Mouse (Mus musculus): Measurements from ENCODE around the gene Prtn3. TPM values are rescaled to one million over a fixed set of nuclear protein-coding genes. Genes with fewer than 3 reads are reported as not detected.
A peak's percentile ranks its signal among the peaks of the same experiment; 100 is the strongest.

Gene Prtn3
- polyA plus RNA-seq (2016; fragmentation: Nextera tagmentation; extraction: Ambion mirVana), result 38.4 and 38.6 TPM in 2 replicates

DNA sequence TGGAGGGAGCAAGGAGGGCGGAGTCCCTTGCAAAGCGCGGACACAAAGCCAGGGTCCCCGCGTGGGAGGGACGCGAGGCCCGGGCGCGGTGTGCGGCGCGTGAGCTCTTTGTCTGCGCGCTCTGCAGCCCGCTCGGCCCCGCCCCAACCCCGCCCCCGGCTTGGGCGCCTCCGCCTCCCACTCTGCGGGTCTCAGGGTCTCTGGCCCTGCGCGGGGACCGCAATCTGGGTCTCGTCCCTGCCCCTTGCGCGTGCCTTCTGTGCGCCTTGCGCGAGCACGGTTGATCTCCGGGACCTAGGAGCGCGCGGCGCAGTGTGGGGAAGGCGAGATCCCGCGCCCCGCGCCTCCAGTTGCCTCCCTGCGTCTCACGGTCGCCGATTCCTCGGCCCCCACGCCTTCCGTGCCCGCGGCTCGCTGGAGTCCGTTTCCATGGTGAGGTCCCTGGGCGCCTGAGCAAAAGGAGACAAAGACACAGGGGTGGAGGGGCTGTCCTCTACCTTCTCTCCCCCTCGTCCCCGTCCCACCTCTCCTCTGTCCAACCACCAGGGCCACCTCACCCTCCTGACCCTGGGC, at the start of gene Prtn3, which contains the start of gene Plppr3:
Prtn3 (plus strand) TSS at position 187 of the 573 bp plus-strand sequence.
Plppr3 (minus strand) TSS at position 345 of the 573 bp plus-strand sequence.
- 0 out of 2 replicates have a peak within 1 kb of the TSS, but pooled peaks have one; percentile 2 for H3K27ac ChIP-seq
- 2% methylated on average over 54 of the region's 57 CpGs for WGBS (ENCODE audit: insufficient replicate concordance)
- no peaks in the 10 kb centered on the region for H3K9me3 ChIP-seq (replicated peaks)
- peaks cover 48% of the 10 kb centered on the region for H3K27me3 ChIP-seq (replicated peaks)
- H3K4me3 ChIP-seq, result peak within 1 kb of the TSS; percentile 56
- H3K4me2 ChIP-seq, result peak within 1 kb of the TSS; percentile 81
- peaks cover 41% of the 10 kb centered on the region for H3K4me1 ChIP-seq
- ATAC-seq, result 0 out of 2 replicates have a peak, but pooled peaks have one; percentile 5
- no peaks in the 10 kb centered on the region for H3K36me3 ChIP-seq
- peak within 1 kb of the TSS; percentile 58 for H3K9ac ChIP-seq

DNA sequence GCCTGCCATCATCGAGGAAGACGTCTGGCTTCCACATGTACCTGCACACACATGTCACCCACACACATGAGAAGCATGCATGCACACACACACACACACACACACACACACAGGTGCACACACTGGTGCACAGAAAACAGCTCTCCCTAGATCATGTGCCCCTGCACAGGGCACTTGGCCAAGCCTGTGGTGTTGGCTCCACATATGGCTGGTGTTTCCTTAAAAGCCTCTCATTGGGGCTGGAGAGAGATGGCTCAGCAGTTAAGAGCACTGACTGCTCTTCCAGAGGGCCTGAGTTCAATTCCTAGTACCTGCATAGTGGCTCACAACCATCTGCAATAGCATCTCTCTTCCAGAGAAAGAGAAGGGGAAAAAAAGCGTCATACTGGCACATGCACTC, 42.7 kb upstream of the Prtn3 start:
- Histone ChIP-seq H3K4me1 (peaks cover 6% of the 10 kb centered on the region; the same call in 1 of the 2 replicates), H3K4me2 (no peak overlapping the region), H3K36me3 (no peaks in the 10 kb centered on the region), H3K9ac (no peak overlapping the region), H3K27ac (no peak overlapping the region), H3K9me3 (replicated peaks) (no peaks in the 10 kb centered on the region), H3K4me3 (no peak overlapping the region), H3K27me3 (replicated peaks) (peaks cover 8% of the 10 kb centered on the region; the same call in 1 of the 2 replicates)
- WGBS (ENCODE audit: insufficient replicate concordance), result 82% methylated on average over 3 of the region's 3 CpGs
- ATAC-seq, result no peak

DNA sequence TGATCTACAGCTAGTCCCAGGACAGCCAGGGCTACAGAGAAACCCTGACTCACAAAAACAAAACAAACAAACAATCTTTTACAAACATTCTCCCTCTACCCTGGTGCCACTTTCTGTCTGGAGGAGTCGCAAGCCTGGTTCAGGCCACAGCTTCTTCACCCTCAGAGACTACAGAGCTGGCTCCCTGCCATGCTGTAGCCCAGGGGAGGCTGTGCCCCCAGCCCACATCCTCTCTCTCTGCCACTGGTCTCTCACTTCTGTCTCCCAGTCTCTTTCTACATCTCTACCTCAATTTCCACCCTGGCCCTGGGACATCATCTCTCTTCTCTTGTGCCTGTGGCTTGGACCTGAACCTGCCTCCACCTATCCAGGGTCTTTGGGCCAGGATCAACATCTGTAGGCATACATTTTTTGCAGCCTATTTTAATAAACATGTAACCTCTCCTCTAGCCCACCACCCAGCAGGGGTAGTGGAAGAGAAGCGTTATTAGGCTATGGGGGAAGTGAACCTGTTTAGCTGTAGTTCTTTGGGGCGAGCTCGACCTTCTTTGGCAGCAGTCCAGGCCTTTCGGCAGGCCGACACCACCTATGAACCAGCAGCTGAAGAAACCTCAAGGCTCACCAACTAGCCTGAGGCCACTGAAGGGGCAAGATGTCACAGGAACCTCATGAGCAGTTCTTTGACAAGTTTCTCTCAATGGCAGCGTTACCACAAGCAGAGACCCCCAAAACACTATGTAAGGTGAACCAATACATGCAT, 42.1 kb upstream of the Prtn3 start:
- Histone ChIP-seq H3K36me3 (no peaks in the 10 kb centered on the region), H3K9ac (no peak overlapping the region), H3K9me3 (replicated peaks) (no peaks in the 10 kb centered on the region), H3K27me3 (replicated peaks) (peaks cover 6% of the 10 kb centered on the region; the same call in 1 of the 2 replicates), H3K27ac (no peak overlapping the region), H3K4me2 (no peak overlapping the region), H3K4me3 (no peak overlapping the region), H3K4me1 (peaks cover 6% of the 10 kb centered on the region; the same call in 1 of the 2 replicates)
- WGBS (ENCODE audit: insufficient replicate concordance), result 61% methylated on average over 7 of the region's 7 CpGs
- no peak for ATAC-seq

DNA sequence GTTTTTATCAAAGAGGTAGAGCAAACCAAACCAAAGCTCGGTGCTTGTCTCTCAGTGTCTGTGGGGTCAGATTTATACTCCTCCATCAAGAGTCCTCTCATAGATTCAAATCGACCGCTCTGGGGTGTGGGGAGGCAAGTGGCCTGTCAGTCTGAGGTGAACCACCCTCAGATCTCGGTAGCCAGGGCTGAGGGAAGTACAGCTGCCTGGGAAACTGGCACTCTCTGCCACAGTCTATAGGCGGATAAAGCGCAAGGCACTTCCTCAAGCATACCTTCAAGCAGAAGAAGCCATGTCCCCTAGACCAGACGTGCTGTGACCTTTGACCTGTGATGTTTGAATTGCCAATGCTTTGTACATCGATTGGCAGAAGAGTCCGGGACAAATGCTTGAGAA, 41.5 kb upstream of the Prtn3 start:
- no peak overlapping the region for H3K27ac ChIP-seq
- 51% methylated on average over 9 of the region's 9 CpGs for WGBS (ENCODE audit: insufficient replicate concordance)
- H3K27me3 ChIP-seq (replicated peaks), result peaks cover 6% of the 10 kb centered on the region; the same call in 1 of the 2 replicates
- no peak overlapping the region for H3K4me2 ChIP-seq
- no peak overlapping the region for H3K4me3 ChIP-seq
- H3K4me1 ChIP-seq, result peaks cover 6% of the 10 kb centered on the region; the same call in 1 of the 2 replicates
- H3K9ac ChIP-seq, result no peak overlapping the region
- H3K9me3 ChIP-seq (replicated peaks), result no peaks in the 10 kb centered on the region
- no peak for ATAC-seq
- no peaks in the 10 kb centered on the region for H3K36me3 ChIP-seq

DNA sequence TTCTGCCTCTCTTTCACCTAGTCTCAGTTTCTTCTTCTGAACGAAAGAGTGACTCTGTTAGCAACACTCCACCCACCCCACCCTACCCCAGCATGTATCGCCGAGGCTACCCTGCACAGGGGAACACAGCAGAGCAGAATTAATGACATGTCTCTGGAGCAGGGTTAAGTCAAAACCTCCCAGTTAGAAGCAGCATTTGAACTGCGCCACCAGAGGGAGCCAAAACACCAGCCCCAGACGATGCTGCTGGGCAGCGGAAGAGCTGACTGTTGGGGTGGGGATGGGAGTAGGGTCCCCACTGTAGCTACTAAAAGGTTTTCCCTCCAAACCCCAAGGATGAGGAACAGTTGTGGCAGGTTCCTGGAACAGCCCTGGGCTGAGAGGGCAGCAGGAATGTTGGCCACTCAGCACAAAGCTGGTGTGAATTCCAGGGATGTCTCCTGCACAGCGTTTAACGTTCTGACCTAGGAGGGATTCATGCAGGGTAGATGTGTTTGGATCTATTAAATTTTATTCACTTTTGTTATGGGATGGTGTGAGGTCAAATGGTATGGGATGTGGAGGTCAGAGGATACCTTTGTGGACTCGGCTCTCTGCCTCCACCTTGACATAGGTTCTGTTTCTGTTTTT, 39.4 kb upstream of the Prtn3 start:
- Histone ChIP-seq H3K4me2 (no peak overlapping the region), H3K9ac (no peak overlapping the region), H3K4me1 (peaks cover 6% of the 10 kb centered on the region; the same call in 1 of the 2 replicates), H3K27me3 (replicated peaks) (0 out of 2 replicates have a peak, but pooled peaks cover 3% of the 10 kb centered on the region), H3K4me3 (no peak overlapping the region), H3K27ac (no peak overlapping the region), H3K9me3 (replicated peaks) (no peaks in the 10 kb centered on the region), H3K36me3 (no peaks in the 10 kb centered on the region)
- ATAC-seq, result peak; percentile 32; the same call in 1 of the 2 replicates
- WGBS (ENCODE audit: insufficient replicate concordance), result 24% methylated on average over 9 of the region's 9 CpGs

DNA sequence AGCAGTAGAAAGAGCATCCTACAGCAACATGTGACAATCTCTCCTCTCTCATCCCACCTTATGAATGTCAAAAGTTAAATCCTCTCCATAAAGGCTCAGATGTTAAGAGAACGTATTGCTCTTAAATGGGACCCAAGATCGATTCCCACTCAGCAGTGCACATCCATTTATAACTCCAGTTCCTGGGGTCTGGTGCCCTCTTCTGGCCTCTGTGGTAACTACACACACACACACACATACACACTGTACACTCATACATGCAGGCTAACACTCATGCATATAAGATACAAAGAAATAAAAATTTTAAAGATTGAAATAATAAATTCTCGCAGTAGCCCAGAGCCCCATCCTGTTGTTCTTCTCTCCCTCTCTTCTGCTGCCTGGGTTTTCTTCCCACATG, 37.4 kb upstream of the Prtn3 start:
- Histone ChIP-seq H3K27me3 (replicated peaks) (no peaks in the 10 kb centered on the region), H3K4me2 (no peak overlapping the region), H3K9ac (no peak overlapping the region), H3K9me3 (replicated peaks) (no peaks in the 10 kb centered on the region), H3K4me1 (peaks cover 22% of the 10 kb centered on the region), H3K4me3 (no peak overlapping the region), H3K36me3 (no peaks in the 10 kb centered on the region), H3K27ac (no peak overlapping the region)
- ATAC-seq, result no peak
- WGBS (ENCODE audit: insufficient replicate concordance), result 88% methylated on average over 3 of the region's 3 CpGs

DNA sequence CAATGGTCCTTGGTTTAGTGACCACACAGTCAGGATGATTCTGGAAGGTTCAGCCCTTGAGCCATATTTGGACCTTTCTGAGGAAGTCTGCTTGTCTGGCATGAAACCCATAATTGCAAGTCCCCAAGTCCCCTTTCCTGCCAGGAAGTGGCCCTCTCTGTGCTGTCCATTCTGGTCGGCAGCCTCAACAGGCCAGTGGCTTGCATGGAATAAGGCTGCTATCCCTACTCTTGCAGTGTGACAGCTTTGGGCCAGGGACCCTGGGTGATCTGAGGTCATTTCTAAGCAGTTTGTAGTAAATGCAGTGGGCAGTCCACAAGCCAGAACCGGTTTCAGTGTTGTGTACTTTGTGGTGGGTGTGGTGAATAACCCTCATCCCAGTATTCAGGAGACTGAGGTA, 36.1 kb upstream of the Prtn3 start:
- no peak overlapping the region for H3K4me3 ChIP-seq
- no peak overlapping the region for H3K9ac ChIP-seq
- H3K27me3 ChIP-seq (replicated peaks), result no peaks in the 10 kb centered on the region
- no peaks in the 10 kb centered on the region for H3K9me3 ChIP-seq (replicated peaks)
- no peaks in the 10 kb centered on the region for H3K36me3 ChIP-seq
- no peak for ATAC-seq
- H3K4me1 ChIP-seq, result peaks cover 22% of the 10 kb centered on the region
- no peak overlapping the region for H3K27ac ChIP-seq
- WGBS (ENCODE audit: insufficient replicate concordance), result 25% methylated on average over 2 of the region's 2 CpGs
- H3K4me2 ChIP-seq, result no peak overlapping the region

DNA sequence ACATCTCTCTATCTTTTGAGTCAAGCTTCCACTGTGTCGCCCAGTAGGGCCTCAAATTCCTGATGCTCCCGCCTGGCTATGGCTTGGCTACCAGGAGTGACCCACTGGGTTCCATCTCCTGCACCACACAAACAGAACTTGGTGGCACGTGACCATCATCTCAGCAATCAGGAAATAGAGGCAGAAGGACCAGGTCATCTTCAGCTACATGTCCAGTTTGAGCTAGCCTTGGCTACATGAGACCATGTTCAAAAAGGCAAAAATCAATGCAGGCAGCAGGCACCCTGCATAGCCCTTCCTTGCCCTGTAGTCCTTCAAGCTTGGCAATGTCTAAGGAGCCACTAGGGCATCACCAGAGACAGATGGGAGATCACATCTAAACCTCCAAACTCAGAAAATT, 34.2 kb upstream of the Prtn3 start:
- peaks cover 15% of the 10 kb centered on the region for H3K4me1 ChIP-seq
- WGBS (ENCODE audit: insufficient replicate concordance), result 66% methylated on average over 3 of the region's 3 CpGs
- H3K9ac ChIP-seq, result no peak overlapping the region
- H3K27me3 ChIP-seq (replicated peaks), result 0 out of 2 replicates have a peak, but pooled peaks cover 8% of the 10 kb centered on the region
- H3K27ac ChIP-seq, result peak overlapping the region; percentile 64; the same call in 1 of the 2 replicates
- ATAC-seq, result no peak
- no peaks in the 10 kb centered on the region for H3K36me3 ChIP-seq
- H3K4me2 ChIP-seq, result peak overlapping the region; percentile 76
- no peaks in the 10 kb centered on the region for H3K9me3 ChIP-seq (replicated peaks)
- H3K4me3 ChIP-seq, result no peak overlapping the region

DNA sequence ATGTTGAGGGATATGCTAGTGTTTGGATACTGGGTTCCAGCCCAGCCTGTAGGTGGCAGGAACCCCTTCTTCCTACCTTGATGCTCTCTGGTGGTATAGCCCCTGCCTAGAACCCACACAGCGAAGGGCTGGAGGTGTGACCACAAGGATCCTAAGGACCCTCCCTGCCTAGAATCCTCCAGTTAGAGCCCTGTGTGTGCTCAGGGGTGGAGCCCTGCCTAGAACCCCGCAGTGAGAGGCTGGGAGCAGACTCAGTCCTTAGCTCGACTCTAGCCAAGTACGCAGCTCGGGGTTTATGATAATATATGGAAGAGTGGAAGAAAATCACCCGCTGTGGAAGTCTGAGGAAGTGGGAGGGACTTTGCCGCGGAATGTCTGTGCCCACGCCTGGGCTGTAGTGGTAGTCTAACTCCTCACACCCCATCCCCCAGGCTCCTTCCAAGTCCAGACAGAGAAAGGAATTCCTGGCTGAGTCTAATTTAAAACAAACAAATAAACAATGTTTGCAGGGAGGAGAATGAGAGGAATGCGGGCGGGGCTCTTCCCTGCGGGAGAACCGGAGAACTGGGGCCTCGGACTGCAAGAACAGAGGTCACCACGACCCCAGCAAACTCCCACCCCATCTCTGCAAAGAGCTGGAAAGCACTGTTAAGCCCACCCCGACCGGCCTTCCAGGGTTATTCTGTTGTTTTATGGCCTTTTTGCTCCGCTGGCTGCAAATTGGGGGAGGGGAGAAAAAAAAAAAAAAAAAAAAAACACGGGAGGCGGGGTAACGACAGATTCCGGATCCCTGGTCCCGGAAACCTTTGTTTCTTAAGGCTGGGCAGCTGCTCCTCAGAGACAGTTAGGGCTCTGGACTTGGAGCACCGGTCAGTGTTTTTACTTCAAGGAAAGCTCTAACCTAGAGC, 33.4 kb upstream of the Prtn3 start:
- Histone ChIP-seq H3K27ac (peak overlapping the region; percentile 64), H3K9ac (peak overlapping the region; percentile 63), H3K9me3 (replicated peaks) (no peaks in the 10 kb centered on the region), H3K36me3 (no peaks in the 10 kb centered on the region), H3K27me3 (replicated peaks) (0 out of 2 replicates have a peak, but pooled peaks cover 8% of the 10 kb centered on the region), H3K4me2 (peak overlapping the region; percentile 76), H3K4me1 (peaks cover 15% of the 10 kb centered on the region), H3K4me3 (peak overlapping the region; percentile 46)
- WGBS (ENCODE audit: insufficient replicate concordance), result 2% methylated on average over 24 of the region's 24 CpGs
- peak; percentile 74 for ATAC-seq

DNA sequence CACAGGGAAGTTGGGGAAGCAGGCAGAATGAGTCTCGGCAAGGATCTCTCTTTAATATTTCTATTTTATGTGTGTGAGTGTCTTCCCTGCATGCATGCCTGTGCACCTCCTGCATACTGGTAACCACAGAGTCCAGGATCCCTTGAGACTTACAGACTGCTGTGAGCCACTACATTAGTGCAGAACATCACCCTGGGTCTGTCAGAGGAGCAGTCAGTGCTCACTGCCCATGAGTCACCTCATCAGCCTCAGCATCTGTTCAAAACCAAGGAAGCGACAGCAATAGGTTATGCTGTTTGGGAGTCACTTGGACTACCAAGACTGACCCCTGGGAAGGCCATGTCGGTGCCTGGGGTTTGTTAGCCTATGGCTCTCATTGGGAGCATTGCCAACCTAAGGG, 32.0 kb upstream of the Prtn3 start:
- H3K4me2 ChIP-seq, result no peak overlapping the region
- WGBS (ENCODE audit: insufficient replicate concordance), result 69% methylated on average over 3 of the region's 3 CpGs
- H3K27ac ChIP-seq, result no peak overlapping the region
- 0 out of 2 replicates have a peak, but pooled peaks cover 8% of the 10 kb centered on the region for H3K27me3 ChIP-seq (replicated peaks)
- no peak overlapping the region for H3K9ac ChIP-seq
- H3K9me3 ChIP-seq (replicated peaks), result no peaks in the 10 kb centered on the region
- H3K4me3 ChIP-seq, result no peak overlapping the region
- peaks cover 15% of the 10 kb centered on the region for H3K4me1 ChIP-seq
- no peaks in the 10 kb centered on the region for H3K36me3 ChIP-seq
- ATAC-seq, result no peak

DNA sequence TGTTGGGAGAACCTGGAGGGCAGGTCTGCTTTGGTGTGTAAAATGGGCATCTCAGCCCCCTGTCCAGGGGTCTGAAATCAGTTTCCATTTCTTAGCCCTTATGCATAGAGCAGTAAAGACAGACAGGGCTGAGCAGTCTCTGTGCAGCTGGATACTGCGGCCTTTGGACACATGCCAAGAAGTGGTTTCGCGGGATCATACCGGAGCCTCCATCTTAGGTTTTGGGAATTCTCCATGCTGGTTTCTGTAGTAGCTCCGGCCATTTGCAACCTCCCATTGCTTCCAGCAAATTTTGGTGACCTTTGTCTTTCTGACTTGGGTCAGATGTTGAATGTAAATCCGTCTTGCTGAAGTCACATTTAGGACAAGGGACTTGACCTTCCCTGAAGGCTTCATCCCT, 30.8 kb upstream of the Prtn3 start:
- 72% methylated on average over 6 of the region's 6 CpGs for WGBS (ENCODE audit: insufficient replicate concordance)
- Histone ChIP-seq H3K4me3 (no peak overlapping the region), H3K4me2 (no peak overlapping the region), H3K27ac (no peak overlapping the region), H3K36me3 (no peaks in the 10 kb centered on the region), H3K27me3 (replicated peaks) (0 out of 2 replicates have a peak, but pooled peaks cover 8% of the 10 kb centered on the region), H3K9me3 (replicated peaks) (no peaks in the 10 kb centered on the region), H3K9ac (no peak overlapping the region), H3K4me1 (peaks cover 15% of the 10 kb centered on the region)
- no peak for ATAC-seq
